Mouse (Mus musculus) right cerebral cortex, postnatal 4 days (tissue): ENCODE data around the gene Dscam.

ENCODE experiments used
- DNase-seq: peaks from one replicate; pipeline ENCODE4 v3.0.0-alpha.2; 2022

Gene Dscam

GRCm38 (mm10) chr16:96756994-96757393 is 413.6 kb downstream of the Dscam start:
- no peak for DNase-seq

- no peak for DNase-seq
Measured at GRCm38 (mm10) chr16:96754971-96755504, 415.5 kb downstream of the Dscam start.

GRCm38 (mm10) chr16:96754381-96754780 is 416.2 kb downstream of the Dscam start:
- no peak for DNase-seq

GRCm38 (mm10) chr16:96753781-96754173 is 416.8 kb downstream of the Dscam start:
- peak; percentile 20 for DNase-seq

- no peak for DNase-seq
Measured at GRCm38 (mm10) chr16:96753164-96753780, 417.3 kb downstream of the Dscam start.

- no peak for DNase-seq
Measured at GRCm38 (mm10) chr16:96742475-96743255, 427.9 kb downstream of the Dscam start.

- DNase-seq = no peak
Measured at GRCm38 (mm10) chr16:96741336-96741735, 429.2 kb downstream of the Dscam start.

GRCm38 (mm10) chr16:96740073-96741055 is 430.2 kb downstream of the Dscam start:
- DNase-seq = no peak

GRCm38 (mm10) chr16:96736501-96736900 is 434.1 kb downstream of the Dscam start:
- DNase-seq = no peak

GRCm38 (mm10) chr16:96730881-96731280 is 439.7 kb downstream of the Dscam start:
- no peak for DNase-seq

- peak; percentile 14 for DNase-seq
Measured at GRCm38 (mm10) chr16:96727836-96728774, 442.4 kb downstream of the Dscam start.

GRCm38 (mm10) chr16:96725071-96725724 is 445.4 kb downstream of the Dscam start:
- peak; percentile 11 for DNase-seq

- no peak for DNase-seq
Measured at GRCm38 (mm10) chr16:96724591-96724990, 446.0 kb downstream of the Dscam start.

- no peak for DNase-seq
Measured at GRCm38 (mm10) chr16:96724123-96724522, 446.4 kb downstream of the Dscam start.

GRCm38 (mm10) chr16:96723066-96723669 is 447.4 kb downstream of the Dscam start:
- DNase-seq = no peak

GRCm38 (mm10) chr16:96722135-96722534 is 448.4 kb downstream of the Dscam start:
- DNase-seq = no peak

GRCm38 (mm10) chr16:96721241-96721640 is 449.3 kb downstream of the Dscam start:
- no peak for DNase-seq

- DNase-seq = no peak
Measured at GRCm38 (mm10) chr16:96720666-96721065, 449.9 kb downstream of the Dscam start.

- no peak for DNase-seq
Measured at GRCm38 (mm10) chr16:96718221-96718620, 452.3 kb downstream of the Dscam start.

GRCm38 (mm10) chr16:96716633-96717032 is 453.9 kb downstream of the Dscam start:
- no peak for DNase-seq

GRCm38 (mm10) chr16:96711935-96712334 is 458.6 kb downstream of the Dscam start:
- no peak for DNase-seq
